Mouse (Mus musculus) myocyte (in vitro differentiated cells): ENCODE measurements around the gene Fhad1. TPM values are rescaled to one million over a fixed set of nuclear protein-coding genes. Genes with fewer than 3 reads are reported as not detected.
"Not testable (repeated sequence)": the region's sequence is repeated elsewhere in the genome, so short reads cannot be mapped to it uniquely, and the experiment has no call there.

Experiments used
- H3K27me3 ChIP-seq: one replicate; pipeline ENCODE4 v1.6.1; 2011; ENCODE audit not compliant: control insufficient read depth, insufficient read depth, insufficient read length
- H3K36me3 ChIP-seq: one replicate; pipeline ENCODE4 v1.6.1; 2011; ENCODE audit not compliant: control insufficient read depth, insufficient read depth
- H3K4me2 ChIP-seq: one replicate; pipeline ENCODE4 v1.6.1; 2011; ENCODE audit warnings: low read depth, control low read depth
- H3K4me3 ChIP-seq: one replicate; pipeline ENCODE4 v1.5.1; 2011; ENCODE audit warnings: mild to moderate bottlenecking, control low read depth, moderate library complexity
- H3K79me2 ChIP-seq: one replicate; pipeline ENCODE4 v1.6.1; 2011; ENCODE audit not compliant: control insufficient read depth, insufficient read depth
- H3ac ChIP-seq: one replicate; pipeline ENCODE4 v1.6.1; 2011; ENCODE audit not compliant: control insufficient read depth, insufficient read length
- CEBPB ChIP-seq: IDR thresholded peaks from 2 replicates; pipeline ENCODE4 v1.6.1; 2011; ENCODE audit warnings: mild to moderate bottlenecking, moderate library complexity; ENCODE audit not compliant: poor library complexity, insufficient read depth, severe bottlenecking
- E2F4 ChIP-seq: IDR thresholded peaks from one replicate; pipeline ENCODE4 v1.6.1; 2011; ENCODE audit warnings: mild to moderate bottlenecking, control low read depth, moderate library complexity; ENCODE audit not compliant: insufficient read depth
- MAX ChIP-seq: IDR thresholded peaks from one replicate; pipeline ENCODE4 v1.6.1; 2011; ENCODE audit warnings: low read depth, mild to moderate bottlenecking, control low read depth
- MYOD1 ChIP-seq, 3 experiments: IDR thresholded peaks; one replicate each; pipeline ENCODE4 v1.6.1; 2011; ENCODE audit warnings: control low read depth in 2 of 3, low read depth in 2 of 3, mild to moderate bottlenecking in 2 of 3, moderate library complexity in 1 of 3; ENCODE audit not compliant: insufficient read length in 2 of 3, control insufficient read depth in 1 of 3
- MYOG ChIP-seq, 3 experiments: IDR thresholded peaks; one replicate each; pipeline ENCODE4 v1.6.1; 2011; ENCODE audit warnings: control low read depth in 2 of 3, low read depth in 2 of 3, mild to moderate bottlenecking in 2 of 3; ENCODE audit not compliant: insufficient read length in 2 of 3, control insufficient read depth in 1 of 3, insufficient read depth in 1 of 3
- POLR2A ChIP-seq: IDR thresholded peaks from one replicate; pipeline ENCODE4 v1.6.1; 2011; ENCODE audit warnings: low read depth, mild to moderate bottlenecking, control low read depth, moderate library complexity; ENCODE audit not compliant: insufficient read length
- POLR2AphosphoS2 ChIP-seq: IDR thresholded peaks from one replicate; pipeline ENCODE4 v1.6.1; 2011; ENCODE audit warnings: low read depth, control low read depth; ENCODE audit not compliant: insufficient read length
- REST ChIP-seq: IDR thresholded peaks from one replicate; pipeline ENCODE4 v1.6.1; 2011; ENCODE audit warnings: mild to moderate bottlenecking, control low read depth, moderate library complexity; ENCODE audit not compliant: insufficient read depth, insufficient read length
- SRF ChIP-seq: IDR thresholded peaks from one replicate; pipeline ENCODE4 v1.6.1; 2011; ENCODE audit warnings: low read depth; ENCODE audit not compliant: control insufficient read depth, insufficient read length
- TCF12 ChIP-seq: IDR thresholded peaks from one replicate; pipeline ENCODE4 v1.6.1; 2011; ENCODE audit warnings: mild to moderate bottlenecking, control low read depth; ENCODE audit not compliant: poor library complexity, insufficient read depth, severe bottlenecking
- TCF3 ChIP-seq: IDR thresholded peaks from one replicate; pipeline ENCODE4 v1.6.1; 2011; ENCODE audit warnings: low read depth, control low read depth; ENCODE audit not compliant: insufficient read length
- USF1 ChIP-seq: IDR thresholded peaks from one replicate; pipeline ENCODE4 v1.6.1; 2011; ENCODE audit warnings: low read depth, mild to moderate bottlenecking, control low read depth, moderate library complexity
- polyA plus RNA-seq: library from polyadenylated mRNA; unstranded; fragments of >200 nt; fragmentation: generic; extraction: Trizol; gene quantifications from one replicate; pipeline ENCODE4 v1.2.1, GENCODE M21; 2012; ENCODE audit warnings: missing spikeins

The Fhad1 gene
- polyA plus RNA-seq, 1 experiment = 0.17 TPM

DNA sequence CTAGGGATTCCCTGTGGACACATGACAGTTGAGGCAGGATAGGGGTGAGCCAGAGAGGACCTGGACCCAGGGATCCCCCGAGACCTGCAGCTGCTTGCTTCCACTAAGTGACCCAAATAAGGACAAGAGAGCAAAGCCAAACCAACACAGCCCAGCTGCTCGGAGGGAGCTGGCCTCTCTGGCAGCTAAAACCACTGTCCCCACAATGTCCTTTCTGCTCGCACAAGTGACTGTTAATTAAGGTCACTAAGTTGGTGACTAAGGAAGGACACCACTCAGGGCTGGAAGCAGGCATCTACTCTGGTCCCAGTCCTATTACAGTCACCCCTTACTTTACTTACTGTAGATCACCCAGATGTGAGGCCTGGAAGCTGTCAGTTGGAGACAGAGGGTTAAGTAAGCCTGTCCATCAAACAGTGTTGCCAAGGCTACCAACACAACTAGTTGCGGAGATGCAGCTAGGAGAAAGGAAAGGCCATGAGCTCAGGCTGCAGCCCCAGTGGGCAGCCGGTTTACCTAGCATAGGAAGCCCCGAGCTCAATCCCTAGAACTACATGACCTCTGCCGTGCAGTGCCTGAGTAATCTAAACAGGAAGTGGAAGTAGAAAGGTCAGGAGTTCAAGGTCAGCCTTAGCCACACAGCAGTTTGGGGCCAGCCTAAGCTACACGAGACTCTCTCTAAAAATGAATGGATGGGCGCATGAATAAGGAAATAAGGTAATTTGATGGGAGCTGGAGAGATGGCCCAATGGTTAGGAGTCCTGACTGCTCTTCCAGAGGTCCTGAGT is 39.0 kb upstream of the Fhad1 start:
- Histone ChIP-seq H3ac (no peak overlapping the region), H3K36me3 (no peaks in the 10 kb centered on the region), H3K4me3 (no peak overlapping the region), H3K4me2 (no peak overlapping the region), H3K79me2 (no peaks in the 10 kb centered on the region), H3K27me3 (no peaks in the 10 kb centered on the region)
- TF ChIP-seq TCF12 (no peak), POLR2AphosphoS2 (no peak), CEBPB (no peak), MYOD1 (IDR thresholded peaks at IDR 0.05; ENCODE audit: control insufficient read depth in 1 of 3, insufficient read length in 2 of 3, low read depth in 2 of 3) (no peak), REST (no peak), MYOG (IDR thresholded peaks at IDR 0.05; ENCODE audit: control insufficient read depth in 1 of 3, insufficient read depth in 1 of 3, insufficient read length in 2 of 3, low read depth in 2 of 3) (no peak), E2F4 (no peak), USF1 (no peak), TCF3 (no peak), POLR2A (no peak)

- Histone ChIP-seq H3K27me3 (no peaks in the 10 kb centered on the region), H3K79me2 (no peaks in the 10 kb centered on the region), H3ac (no peak overlapping the region), H3K4me3 (no peak overlapping the region), H3K4me2 (no peak overlapping the region), H3K36me3 (no peaks in the 10 kb centered on the region)
- TF ChIP-seq MYOG (IDR thresholded peaks at IDR 0.05; ENCODE audit: control insufficient read depth in 1 of 3, insufficient read depth in 1 of 3, insufficient read length in 2 of 3, low read depth in 2 of 3) (no peak), USF1 (no peak), MAX (no peak), REST (no peak), CEBPB (no peak), TCF3 (no peak), MYOD1 (IDR thresholded peaks at IDR 0.05; ENCODE audit: control insufficient read depth in 1 of 3, insufficient read length in 2 of 3, low read depth in 2 of 3) (no peak), POLR2AphosphoS2 (no peak), E2F4 (no peak), POLR2A (no peak), TCF12 (no peak), SRF (no peak)
These were observed 38.4 kb upstream of the Fhad1 start for GRCm38 (mm10) chr4:142053261-142053660.

- Histone ChIP-seq H3K79me2 (no peaks in the 10 kb centered on the region), H3ac (no peak overlapping the region), H3K4me3 (no peak overlapping the region), H3K27me3 (no peaks in the 10 kb centered on the region), H3K36me3 (no peaks in the 10 kb centered on the region), H3K4me2 (no peak overlapping the region)
- TF ChIP-seq USF1 = no peak
- TF ChIP-seq SRF = no peak
- TF ChIP-seq MAX = no peak
These were observed 37.7 kb upstream of the Fhad1 start for GRCm38 (mm10) chr4:142052391-142053132.

DNA sequence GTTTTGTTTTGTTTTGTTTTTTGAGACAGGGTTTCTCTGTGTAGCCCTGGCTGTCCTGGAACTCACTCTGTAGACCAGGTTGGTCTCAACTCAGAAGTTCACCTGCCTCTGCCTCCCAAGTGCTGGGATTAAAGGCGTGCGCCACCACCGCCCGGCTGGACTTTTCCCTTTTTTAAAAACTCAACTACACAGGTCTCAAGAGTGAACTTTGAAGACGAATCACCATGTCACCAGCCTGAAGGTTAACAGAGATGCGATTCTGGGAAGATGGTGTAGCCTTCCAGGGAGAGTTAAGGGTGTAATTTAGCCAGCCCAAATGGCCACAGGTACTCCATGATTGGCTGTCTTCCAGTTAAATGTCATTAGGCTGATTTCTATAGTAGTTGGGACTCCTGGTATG is 37.0 kb upstream of the Fhad1 start:
- not testable (repeated sequence) for H3K4me2 ChIP-seq, H3K27me3 ChIP-seq, H3K36me3 ChIP-seq, H3K4me3 ChIP-seq, H3ac ChIP-seq, H3K79me2 ChIP-seq

DNA sequence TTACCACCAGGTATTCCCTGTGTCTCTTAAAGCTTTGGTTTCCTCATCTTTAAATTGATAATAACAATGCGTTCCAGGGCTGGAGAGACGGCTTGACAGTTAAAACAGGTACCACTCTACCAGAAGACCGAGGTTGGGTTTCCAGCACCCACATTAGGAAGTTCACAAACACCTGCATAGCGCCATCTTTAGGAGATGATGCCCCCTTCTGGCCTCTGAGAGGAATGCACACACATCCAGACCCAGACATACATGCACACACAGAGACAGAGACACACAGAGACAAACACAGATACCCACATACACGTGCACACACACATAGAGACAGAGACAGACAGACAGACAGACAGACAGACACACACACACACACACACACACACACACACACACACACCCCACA is 35.1 kb upstream of the Fhad1 start:
- TF ChIP-seq MYOG (IDR thresholded peaks at IDR 0.05; ENCODE audit: control insufficient read depth in 1 of 3, insufficient read depth in 1 of 3, insufficient read length in 2 of 3, low read depth in 2 of 3) (no peak), MYOD1 (IDR thresholded peaks at IDR 0.05; ENCODE audit: control insufficient read depth in 1 of 3, insufficient read length in 2 of 3, low read depth in 2 of 3) (no peak), TCF3 (no peak), MAX (no peak)
- Histone ChIP-seq H3K27me3 (no peaks in the 10 kb centered on the region), H3ac (no peak overlapping the region), H3K4me2 (no peak overlapping the region), H3K79me2 (no peaks in the 10 kb centered on the region), H3K36me3 (no peaks in the 10 kb centered on the region), H3K4me3 (no peak overlapping the region)
